Mouse (Mus musculus) heart, embryonic 12.5 days (tissue): ENCODE measurements around the gene Thpo. TPM values are rescaled to one million over a fixed set of nuclear protein-coding genes. Genes with fewer than 3 reads are reported as not detected.
A peak's percentile ranks its signal among the peaks of the same experiment; 100 is the strongest.

ENCODE experiments used
- ATAC-seq: fragments of 200-750 bp; cut with Nextera tagmentation; 2 replicates; pipeline ENCODE4 v1.8.0; 2017; ENCODE audit warnings: moderate TSS enrichment, moderate library complexity; ENCODE audit not compliant: insufficient number of reproducible peaks, low FRiP score
- H3K27ac ChIP-seq: fragments of 300-500 bp; sonication (generic); 2 replicates; pipeline ENCODE4 v1.5.1; 2016; ENCODE audit warnings: mild to moderate bottlenecking, moderate library complexity; ENCODE audit not compliant: poor library complexity, severe bottlenecking
- H3K27me3 ChIP-seq: fragments of 300-500 bp; sonication (generic); replicated peaks from 2 replicates; pipeline ENCODE4 v1.6.1; 2016; ENCODE audit warnings: mild to moderate bottlenecking, moderate library complexity
- H3K36me3 ChIP-seq: fragments of 300-500 bp; sonication (generic); 2 replicates; pipeline ENCODE4 v1.6.1; 2016; ENCODE audit warnings: mild to moderate bottlenecking, moderate library complexity
- H3K4me1 ChIP-seq: fragments of 300-500 bp; sonication (generic); replicated peaks from 2 replicates; pipeline ENCODE4 v1.6.1; 2016; ENCODE audit warnings: mild to moderate bottlenecking
- H3K4me2 ChIP-seq: fragments of 300-500 bp; sonication (generic); 2 replicates; pipeline ENCODE4 v1.6.1; 2016; ENCODE audit warnings: mild to moderate bottlenecking, moderate library complexity
- H3K4me3 ChIP-seq: fragments of 300-500 bp; sonication (generic); 2 replicates; pipeline ENCODE4 v1.5.1; 2016; ENCODE audit warnings: mild to moderate bottlenecking
- H3K9ac ChIP-seq: fragments of 300-500 bp; sonication (generic); 2 replicates; pipeline ENCODE4 v1.6.1; 2016; ENCODE audit warnings: mild to moderate bottlenecking, moderate library complexity
- H3K9me3 ChIP-seq: fragments of 300-500 bp; sonication (generic); replicated peaks from 2 replicates; pipeline ENCODE4 v1.6.1; 2016; ENCODE audit warnings: mild to moderate bottlenecking, moderate library complexity
- WGBS: fragments of 180-500 bp; shearing (Covaris S2); methylation state at CpG from one replicate; pipeline ENCODE4 v1.1.7; 2016; 5-methylcytosine and 5-hydroxymethylcytosine counted together
- polyA plus RNA-seq: library from polyadenylated mRNA; unstranded; fragments of >200 nt; fragmentation: Nextera tagmentation; extraction: Ambion mirVana; gene quantifications from 2 replicates; pipeline ENCODE4 v1.2.1, GENCODE M21; 2016

The Thpo gene
- polyA plus RNA-seq, 1 experiment from 2014 or later, result 0.22 TPM

GRCm38 (mm10) chr16:20739845-20740244 lies 5.5 kb upstream of the Thpo start:
- H3K4me2 ChIP-seq, result no peak overlapping the region
- 76% methylated on average over 9 of the region's 9 CpGs for WGBS
- no peaks in the 10 kb centered on the region for H3K36me3 ChIP-seq

DNA sequence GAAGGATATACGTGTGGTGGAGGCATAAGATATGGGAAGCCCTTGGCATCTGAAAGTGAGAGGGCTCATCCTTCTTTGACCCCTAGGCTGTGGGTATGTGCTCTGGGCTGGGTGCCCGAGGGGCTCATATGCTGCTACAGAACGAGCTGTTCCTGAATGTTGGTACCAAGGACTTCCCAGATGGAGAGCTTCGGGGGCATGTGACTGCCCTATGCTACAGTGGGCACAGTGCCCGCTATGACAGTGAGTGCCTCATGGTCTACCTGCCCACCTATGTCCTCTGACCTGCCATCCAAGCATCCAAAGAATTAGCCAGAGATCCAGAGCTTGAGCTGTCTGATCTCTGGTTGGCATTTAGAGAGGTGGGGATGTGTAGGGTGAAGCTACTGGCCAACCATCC lies 2.5 kb upstream of the Thpo start:
- 80% methylated on average over 5 of the region's 5 CpGs for WGBS
- Histone ChIP-seq H3K4me1 (peaks cover 19% of the 10 kb centered on the region), H3K4me2 (no peak overlapping the region), H3K27ac (no peak overlapping the region), H3K4me3 (no peak overlapping the region), H3K9ac (no peak overlapping the region), H3K27me3 (peaks cover 62% of the 10 kb centered on the region), H3K36me3 (no peaks in the 10 kb centered on the region), H3K9me3 (no peaks in the 10 kb centered on the region)
- no peak for ATAC-seq

More at GRCm38 (mm10) chr16:20739845-20740244, 5.5 kb upstream of the Thpo start:
- Histone ChIP-seq H3K9me3 (no peaks in the 10 kb centered on the region), H3K4me1 (no peaks in the 10 kb centered on the region), H3K9ac (no peak overlapping the region), H3K4me3 (no peak overlapping the region), H3K27ac (no peak overlapping the region), H3K27me3 (peaks cover 40% of the 10 kb centered on the region)
- ATAC-seq, result no peak

- Histone ChIP-seq H3K27me3 (peaks cover 68% of the 10 kb centered on the region), H3K4me3 (no peak overlapping the region), H3K4me2 (no peak overlapping the region), H3K27ac (no peak overlapping the region), H3K9ac (no peak overlapping the region), H3K4me1 (peaks cover 19% of the 10 kb centered on the region), H3K36me3 (no peaks in the 10 kb centered on the region), H3K9me3 (no peaks in the 10 kb centered on the region)
- no peak for ATAC-seq
- 81% methylated on average over 7 of the region's 7 CpGs for WGBS
These were observed 1.9 kb upstream of the Thpo start for GRCm38 (mm10) chr16:20736168-20736567.

- Histone ChIP-seq H3K27ac (no peak overlapping the region), H3K9ac (no peak overlapping the region), H3K4me3 (no peak overlapping the region), H3K9me3 (no peaks in the 10 kb centered on the region), H3K4me1 (peaks cover 19% of the 10 kb centered on the region), H3K36me3 (no peaks in the 10 kb centered on the region), H3K4me2 (no peak overlapping the region), H3K27me3 (peaks cover 68% of the 10 kb centered on the region)
- no peak for ATAC-seq
- 68% methylated on average over 5 of the region's 5 CpGs for WGBS
These were observed 1.3 kb upstream of the Thpo start for GRCm38 (mm10) chr16:20735651-20736050.

DNA sequence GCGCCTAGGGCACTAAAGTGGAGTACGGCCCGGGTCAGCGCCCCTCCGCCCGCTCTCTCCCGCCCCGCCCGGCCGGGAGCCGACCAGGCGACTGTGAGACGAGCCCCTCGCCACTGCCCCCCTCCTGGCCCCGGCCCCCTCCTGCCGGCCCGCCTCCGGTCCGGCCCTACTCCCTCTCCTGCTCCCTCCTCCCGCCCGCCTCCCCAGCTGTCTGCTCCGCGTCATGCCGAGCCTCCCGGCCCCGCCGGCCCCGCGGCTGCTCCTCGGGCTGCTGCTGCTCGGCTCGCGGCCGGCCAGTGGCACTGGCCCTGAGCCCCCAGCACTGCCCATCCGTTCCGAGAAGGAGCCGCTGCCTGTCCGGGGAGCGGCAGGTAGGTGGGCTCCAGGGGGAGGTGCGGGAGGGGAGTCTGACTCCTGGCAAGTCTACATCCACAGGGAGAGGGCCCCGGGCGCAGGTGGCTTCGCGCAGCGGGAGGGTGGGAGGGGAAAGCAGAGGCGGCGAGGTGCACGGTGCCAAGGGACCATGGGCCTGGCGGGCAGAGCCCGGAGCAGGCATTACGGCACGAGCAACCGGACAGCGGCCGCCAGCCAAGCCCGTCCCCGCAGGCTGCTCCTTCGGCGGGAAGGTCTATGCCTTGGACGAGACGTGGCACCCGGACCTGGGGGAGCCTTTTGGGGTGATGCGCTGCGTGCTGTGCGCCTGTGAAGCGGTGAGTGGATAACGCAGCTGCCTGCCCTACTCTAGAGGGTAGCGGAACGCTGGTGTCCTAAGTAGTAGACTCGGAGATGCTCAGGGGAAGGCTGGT lies 1.2 kb downstream of the Thpo start, which contains the start of gene Chrd:
Chrd (plus strand) TSS at position 203 of the 806 bp plus-strand sequence.
- H3K9ac ChIP-seq, result peak within 1 kb of the TSS; percentile 79
- H3K27ac ChIP-seq, result no peak within 1 kb of the TSS
- H3K4me2 ChIP-seq, result peak within 1 kb of the TSS; percentile 99
- H3K4me1 ChIP-seq, result peaks cover 19% of the 10 kb centered on the region
- WGBS, result 1% methylated on average over 58 of the region's 70 CpGs
- no peaks in the 10 kb centered on the region for H3K36me3 ChIP-seq
- no peaks in the 10 kb centered on the region for H3K9me3 ChIP-seq
- ATAC-seq, result peak; percentile 71
- H3K4me3 ChIP-seq, result peak within 1 kb of the TSS; percentile 71
- peaks cover 62% of the 10 kb centered on the region for H3K27me3 ChIP-seq

DNA sequence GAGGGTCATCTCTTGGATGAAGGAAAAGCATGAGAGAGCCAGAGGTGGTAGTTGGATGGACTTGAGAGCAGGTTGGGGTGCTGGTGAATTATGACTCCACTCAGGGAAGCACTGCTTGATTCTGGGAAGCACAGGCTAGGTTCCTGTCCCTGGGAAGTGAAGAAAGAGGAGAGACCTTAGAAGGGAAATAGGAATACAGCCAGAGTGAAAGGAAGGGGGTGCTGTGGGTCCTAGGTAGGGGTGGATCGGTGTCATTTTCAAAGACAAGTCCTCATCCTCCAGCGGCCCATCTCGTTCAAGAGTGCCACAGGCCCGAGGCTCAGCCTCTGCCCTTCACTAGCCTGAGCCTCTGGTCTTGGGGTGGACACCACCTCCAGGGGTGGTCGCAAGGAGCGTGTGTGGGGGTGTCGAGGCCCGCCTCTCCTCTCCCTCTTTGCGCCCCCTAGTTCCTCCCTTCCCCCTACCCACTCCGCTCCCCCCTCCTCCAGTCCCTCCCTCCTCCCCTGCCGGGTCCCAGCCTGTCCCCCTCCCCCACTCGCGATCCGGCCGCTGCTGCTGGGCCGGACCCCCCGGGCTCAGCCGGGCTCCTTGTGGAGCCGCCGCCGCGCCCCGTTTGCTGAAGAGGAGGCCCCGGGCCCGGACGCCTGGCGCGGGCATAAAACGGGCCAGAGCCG lies 1.9 kb downstream of the Thpo start:
- H3K9me3 ChIP-seq, result no peaks in the 10 kb centered on the region
- peak overlapping the region; percentile 99 for H3K4me2 ChIP-seq
- H3K4me1 ChIP-seq, result peaks cover 19% of the 10 kb centered on the region
- H3K9ac ChIP-seq, result peak overlapping the region; percentile 79
- peaks cover 59% of the 10 kb centered on the region for H3K27me3 ChIP-seq
- no peak overlapping the region for H3K27ac ChIP-seq
- no peaks in the 10 kb centered on the region for H3K36me3 ChIP-seq
- 1% methylated on average over 27 of the region's 30 CpGs for WGBS
- 0 out of 2 replicates have a peak, but pooled peaks have one; percentile 9 for ATAC-seq
- peak overlapping the region; percentile 71 for H3K4me3 ChIP-seq

- 61% methylated on average over 5 of the region's 5 CpGs for WGBS
- no peak for ATAC-seq
- Histone ChIP-seq H3K9ac (no peak overlapping the region), H3K36me3 (no peaks in the 10 kb centered on the region), H3K4me3 (no peak overlapping the region), H3K27ac (no peak overlapping the region), H3K27me3 (peaks cover 52% of the 10 kb centered on the region), H3K4me1 (peaks cover 19% of the 10 kb centered on the region), H3K4me2 (no peak overlapping the region), H3K9me3 (no peaks in the 10 kb centered on the region)
These were observed 2.6 kb downstream of the Thpo start for GRCm38 (mm10) chr16:20731688-20732087.

DNA sequence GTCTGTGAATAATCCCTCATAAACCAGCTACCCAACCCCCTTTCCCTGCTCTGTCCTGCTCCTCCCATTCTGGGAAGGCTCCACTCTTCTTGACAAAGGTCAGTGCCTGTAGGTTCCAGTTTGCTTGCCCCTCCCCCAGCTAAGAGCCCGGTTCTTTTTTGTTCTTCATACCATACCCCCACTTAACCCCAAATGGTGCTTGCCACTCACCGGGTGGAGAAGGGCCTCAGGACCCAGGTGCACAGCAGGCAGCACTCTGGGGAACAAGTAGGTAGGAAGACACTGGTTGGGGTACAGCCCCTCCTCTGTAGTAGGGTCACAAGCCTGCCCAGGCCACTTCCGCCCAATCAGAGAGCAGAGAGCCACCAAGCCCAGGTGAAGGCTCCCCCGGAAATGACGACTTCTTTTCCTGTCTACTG lies 4.0 kb downstream of the Thpo start:
- no peak overlapping the region for H3K4me2 ChIP-seq
- H3K4me3 ChIP-seq, result no peak overlapping the region
- peaks cover 38% of the 10 kb centered on the region for H3K27me3 ChIP-seq
- H3K27ac ChIP-seq, result no peak overlapping the region
- ATAC-seq, result no peak
- no peak overlapping the region for H3K9ac ChIP-seq
- 31% methylated on average over 5 of the region's 5 CpGs for whole genome bisulfite sequencing
- H3K9me3 ChIP-seq, result no peaks in the 10 kb centered on the region
- H3K4me1 ChIP-seq, result peaks cover 19% of the 10 kb centered on the region
- H3K36me3 ChIP-seq, result no peaks in the 10 kb centered on the region

- WGBS, result 39% methylated on average over 1 of the region's 1 CpGs
These were observed 7.9 kb downstream of the Thpo start for GRCm38 (mm10) chr16:20726384-20726783.

DNA sequence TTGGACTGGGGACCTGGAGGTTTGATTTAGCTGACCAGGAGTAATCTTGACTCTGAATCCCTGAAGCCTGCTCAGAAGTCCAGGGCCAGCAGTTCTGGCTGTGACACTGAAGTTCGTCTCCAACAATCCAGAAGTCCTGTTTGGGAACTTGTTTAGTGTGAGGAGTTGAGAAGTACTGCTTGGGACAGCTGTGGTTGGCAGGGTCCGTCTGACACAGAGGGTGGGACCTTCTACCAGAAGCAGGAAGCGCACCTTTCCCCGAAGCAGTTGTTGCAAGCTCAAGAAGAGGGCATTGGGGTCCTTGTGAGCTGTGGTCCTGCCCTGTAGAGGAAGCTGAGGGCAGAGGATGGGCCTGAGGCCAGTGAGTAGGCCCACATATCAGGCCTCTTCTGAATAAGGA lies 8.6 kb downstream of the Thpo start:
- H3K36me3 ChIP-seq, result peaks cover 15% of the 10 kb centered on the region
- H3K9me3 ChIP-seq, result no peaks in the 10 kb centered on the region
- H3K4me1 ChIP-seq, result no peaks in the 10 kb centered on the region
- no peak overlapping the region for H3K9ac ChIP-seq
- H3K27me3 ChIP-seq, result peaks cover 6% of the 10 kb centered on the region
- no peak for ATAC-seq
- H3K4me3 ChIP-seq, result no peak overlapping the region
- no peak overlapping the region for H3K4me2 ChIP-seq
- H3K27ac ChIP-seq, result no peak overlapping the region
- WGBS, result 69% methylated on average over 4 of the region's 4 CpGs

More at GRCm38 (mm10) chr16:20726384-20726783, 7.9 kb downstream of the Thpo start:
- Histone ChIP-seq H3K4me2 (no peak overlapping the region), H3K27ac (no peak overlapping the region), H3K4me1 (no peaks in the 10 kb centered on the region), H3K27me3 (peaks cover 7% of the 10 kb centered on the region), H3K9me3 (no peaks in the 10 kb centered on the region), H3K36me3 (peaks cover 12% of the 10 kb centered on the region), H3K9ac (no peak overlapping the region), H3K4me3 (no peak overlapping the region)
- no peak for ATAC-seq

GRCm38 (mm10) chr16:20725321-20725720 lies 9.0 kb downstream of the Thpo start:
- Histone ChIP-seq H3K27ac (no peak overlapping the region), H3K27me3 (peaks cover 3% of the 10 kb centered on the region), H3K4me3 (no peak overlapping the region), H3K36me3 (peaks cover 20% of the 10 kb centered on the region), H3K9me3 (no peaks in the 10 kb centered on the region), H3K4me2 (no peak overlapping the region), H3K4me1 (no peaks in the 10 kb centered on the region), H3K9ac (no peak overlapping the region)
- ATAC-seq, result no peak
- WGBS, result 72% methylated on average over 7 of the region's 7 CpGs
